Mouse (Mus musculus): ENCODE data around the gene Csrp3. TPM values are rescaled to one million over a fixed set of nuclear protein-coding genes. Genes with fewer than 3 reads are reported as not detected.
A peak's percentile ranks its signal among the peaks of the same experiment; 100 is the strongest.

Csrp3 gene
- polyA plus RNA-seq, 1 experiment from 2014 or later, result not detected

DNA sequence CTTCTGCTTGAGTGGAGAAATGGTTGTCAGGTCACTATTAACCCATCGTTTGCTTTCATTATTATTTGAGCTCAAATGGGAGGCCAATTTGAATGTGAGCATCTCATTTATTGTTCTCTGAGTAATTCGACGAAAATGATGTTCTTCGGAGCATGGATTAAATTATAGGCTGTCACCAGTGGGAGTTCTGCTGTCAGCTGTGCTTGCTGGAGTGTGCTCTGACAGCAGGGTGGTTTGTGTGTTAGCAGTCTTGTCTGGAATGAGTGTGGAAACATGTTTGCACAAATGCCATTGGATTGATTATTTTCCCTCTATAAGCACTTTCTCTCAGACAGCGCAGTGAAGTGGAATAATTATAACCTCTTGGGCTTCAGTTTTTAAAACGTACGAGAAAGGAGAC, 44.5 kb downstream of the Csrp3 start:
- H3K9ac ChIP-seq (ENCODE audit: low read length), result no peak overlapping the region
- H3K4me1 ChIP-seq (ENCODE audit: control insufficient read depth, insufficient read depth, low read length), result no peaks in the 10 kb centered on the region
- ATAC-seq (peak; percentile 92), DNase-seq (ENCODE audit: low spot score) (peak; percentile 74)
- H3K9me3 ChIP-seq (replicated peaks; ENCODE audit: control insufficient read depth, low read length), result no peaks in the 10 kb centered on the region
- no peak overlapping the region for H3K27ac ChIP-seq (ENCODE audit: low read depth, low read length)
- no peaks in the 10 kb centered on the region for H3K27me3 ChIP-seq (replicated peaks; ENCODE audit: control insufficient read depth, insufficient read depth, low read length)
- H3K4me3 ChIP-seq (ENCODE audit: low read depth, low read length), result no peak overlapping the region
- WGBS, result 63% methylated on average over 7 of the region's 7 CpGs
- peaks cover 62% of the 10 kb centered on the region for H3K36me3 ChIP-seq (ENCODE audit: control insufficient read depth, insufficient read depth, low read length)
- H3K4me2 ChIP-seq (ENCODE audit: low read length), result no peak overlapping the region

DNA sequence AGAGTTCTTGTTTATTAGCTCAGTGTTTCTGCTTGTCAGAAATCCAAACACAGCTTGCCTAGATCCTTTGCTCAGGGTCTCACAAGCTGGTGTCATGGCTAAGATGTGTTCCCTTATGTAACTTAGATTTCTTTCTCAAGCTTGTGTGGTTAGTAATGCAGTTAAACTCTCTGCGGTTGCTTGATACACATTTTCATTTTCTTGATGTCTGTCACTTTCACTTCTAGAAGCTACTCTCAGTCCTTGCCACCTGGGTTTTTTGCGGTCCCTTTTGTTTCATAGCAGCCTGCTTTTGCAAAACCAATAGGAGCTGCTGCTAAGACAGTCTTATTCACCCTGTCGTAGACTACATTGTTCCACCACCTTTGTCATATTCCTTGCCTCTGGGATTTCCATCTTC, 52.7 kb downstream of the Csrp3 start:
- H3K27ac ChIP-seq (ENCODE audit: low read depth, low read length), result no peak overlapping the region
- H3K9me3 ChIP-seq (replicated peaks; ENCODE audit: control insufficient read depth, low read length), result no peaks in the 10 kb centered on the region
- DNase-seq (ENCODE audit: low spot score) (no peak), ATAC-seq (no peak)
- no peak overlapping the region for H3K4me3 ChIP-seq (ENCODE audit: low read depth, low read length)
- peaks cover 22% of the 10 kb centered on the region; the same call in 1 of the 2 replicates for H3K36me3 ChIP-seq (ENCODE audit: control insufficient read depth, insufficient read depth, low read length)
- no peak overlapping the region for H3K9ac ChIP-seq (ENCODE audit: low read length)
- no peaks in the 10 kb centered on the region for H3K27me3 ChIP-seq (replicated peaks; ENCODE audit: control insufficient read depth, insufficient read depth, low read length)
- no peak overlapping the region for H3K4me2 ChIP-seq (ENCODE audit: low read length)
- 72% methylated on average over 3 of the region's 3 CpGs for WGBS
- peaks cover 10% of the 10 kb centered on the region for H3K4me1 ChIP-seq (ENCODE audit: control insufficient read depth, insufficient read depth, low read length)

DNA sequence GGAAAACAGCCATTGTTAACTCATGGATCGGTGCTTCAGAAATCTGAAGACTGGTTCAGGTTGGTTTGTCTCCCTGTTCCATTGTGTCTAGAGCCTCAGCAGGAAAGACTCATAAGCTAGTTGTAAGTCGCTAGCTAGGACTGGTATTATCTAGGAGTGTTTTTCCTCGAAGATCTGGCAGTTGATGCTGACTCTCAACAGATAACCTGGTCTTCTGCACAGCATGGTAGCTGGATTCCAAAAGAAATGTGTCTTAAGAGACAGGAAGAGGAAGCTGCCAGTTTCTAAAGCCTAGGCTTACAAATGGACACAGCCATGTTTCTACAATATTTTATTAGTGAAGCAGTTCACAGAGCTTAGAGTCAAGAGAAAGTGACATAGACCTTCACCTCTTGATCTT, 56.4 kb downstream of the Csrp3 start:
- peaks cover 21% of the 10 kb centered on the region for H3K4me1 ChIP-seq (ENCODE audit: control insufficient read depth, insufficient read depth, low read length)
- H3K27me3 ChIP-seq (replicated peaks; ENCODE audit: control insufficient read depth, insufficient read depth, low read length), result no peaks in the 10 kb centered on the region
- no peak for ATAC-seq
- no peak overlapping the region for H3K27ac ChIP-seq (ENCODE audit: low read depth, low read length)
- H3K4me2 ChIP-seq (ENCODE audit: low read length), result no peak overlapping the region
- no peaks in the 10 kb centered on the region for H3K9me3 ChIP-seq (replicated peaks; ENCODE audit: control insufficient read depth, low read length)
- 79% methylated on average over 3 of the region's 3 CpGs for WGBS
- no peak overlapping the region for H3K4me3 ChIP-seq (ENCODE audit: low read depth, low read length)
- no peak for DNase-seq (ENCODE audit: low spot score)
- no peak overlapping the region for H3K9ac ChIP-seq (ENCODE audit: low read length)
- peaks cover 11% of the 10 kb centered on the region; the same call in 1 of the 2 replicates for H3K36me3 ChIP-seq (ENCODE audit: control insufficient read depth, insufficient read depth, low read length)

DNA sequence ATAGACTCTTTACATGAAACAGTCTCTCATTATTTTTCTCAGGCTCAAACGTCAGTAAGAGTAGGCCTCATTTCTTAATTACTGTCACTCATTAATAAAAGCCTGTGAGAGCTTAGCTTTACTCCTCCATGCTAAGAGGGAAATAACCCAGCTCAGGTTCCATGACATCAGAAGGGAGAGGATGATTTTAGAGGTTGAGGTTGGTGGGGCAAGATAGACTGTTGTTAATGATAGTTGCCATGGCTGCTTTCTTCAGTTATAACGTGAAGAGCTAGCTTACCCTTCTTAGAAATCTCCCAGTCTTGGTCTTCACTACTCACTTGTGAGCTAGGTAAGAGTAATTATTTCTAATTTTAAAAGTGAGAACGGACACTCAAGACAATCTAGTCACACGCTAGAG, 57.7 kb downstream of the Csrp3 start:
- ATAC-seq (no peak), DNase-seq (ENCODE audit: low spot score) (no peak)
- no peaks in the 10 kb centered on the region for H3K27me3 ChIP-seq (replicated peaks; ENCODE audit: control insufficient read depth, insufficient read depth, low read length)
- H3K36me3 ChIP-seq (ENCODE audit: control insufficient read depth, insufficient read depth, low read length), result peaks cover 7% of the 10 kb centered on the region; the same call in 1 of the 2 replicates
- 30% methylated on average over 4 of the region's 4 CpGs for WGBS
- peak overlapping the region; percentile 86; the same call in 1 of the 2 replicates for H3K4me3 ChIP-seq (ENCODE audit: low read depth, low read length)
- H3K4me2 ChIP-seq (ENCODE audit: low read length), result peak overlapping the region; percentile 79
- H3K27ac ChIP-seq (ENCODE audit: low read depth, low read length), result no peak overlapping the region
- peak overlapping the region; percentile 29; the same call in 1 of the 2 replicates for H3K9ac ChIP-seq (ENCODE audit: low read length)
- H3K9me3 ChIP-seq (replicated peaks; ENCODE audit: control insufficient read depth, low read length), result no peaks in the 10 kb centered on the region
- H3K4me1 ChIP-seq (ENCODE audit: control insufficient read depth, insufficient read depth, low read length), result peaks cover 21% of the 10 kb centered on the region

DNA sequence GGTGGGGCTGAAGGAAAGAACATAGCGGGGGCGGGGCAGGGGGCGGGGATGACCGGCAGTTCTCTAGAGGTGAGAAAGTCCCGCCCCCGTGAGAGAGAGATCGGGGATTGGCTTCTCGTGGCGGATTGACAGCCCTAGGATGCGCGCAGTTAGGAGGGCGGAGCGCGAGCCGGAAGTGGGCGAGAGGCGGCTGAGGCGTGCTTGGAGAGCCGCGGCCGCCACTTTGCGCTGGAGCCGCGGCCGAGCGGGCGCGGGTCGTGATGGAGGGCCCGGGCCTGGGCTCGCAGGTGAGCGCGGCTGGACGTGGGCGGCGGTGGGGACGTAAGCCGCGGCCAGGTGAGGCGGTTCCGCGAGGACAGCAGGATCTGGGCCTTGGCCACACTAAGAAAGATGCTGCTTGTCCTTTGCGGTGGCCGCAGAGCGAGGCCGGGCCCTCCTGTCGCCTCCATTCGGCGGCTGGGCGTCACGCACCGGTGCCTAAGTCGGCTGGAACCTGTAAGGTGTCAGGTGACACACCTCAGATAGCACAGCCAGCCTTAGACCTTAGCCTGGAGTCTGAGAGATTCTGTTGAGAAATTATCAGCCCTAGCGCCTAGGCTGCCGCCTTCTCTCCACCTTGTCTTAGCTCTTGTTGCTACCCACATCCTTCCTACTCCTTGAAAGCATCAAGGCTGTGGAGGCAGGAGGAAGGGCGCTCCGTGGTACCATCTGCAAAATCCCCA, 58.8 kb downstream of the Csrp3 start, which contains the start of gene Zdhhc13:
Zdhhc13 (plus strand) TSS at position 153 of the 722 bp plus-strand sequence.
- DNase-seq (ENCODE audit: low spot score), result peak; percentile 97
- ATAC-seq, result peak; percentile 99
- 0 out of 2 replicates have a peak within 1 kb of the TSS, but pooled peaks have one; percentile 48 for H3K27ac ChIP-seq (ENCODE audit: low read depth, low read length)
- H3K27me3 ChIP-seq (replicated peaks; ENCODE audit: control insufficient read depth, insufficient read depth, low read length), result no peaks in the 10 kb centered on the region
- 0% methylated on average over 57 of the region's 57 CpGs for WGBS
- H3K4me1 ChIP-seq (ENCODE audit: control insufficient read depth, insufficient read depth, low read length), result peaks cover 21% of the 10 kb centered on the region
- peak within 1 kb of the TSS; percentile 79 for H3K4me2 ChIP-seq (ENCODE audit: low read length)
- no peaks in the 10 kb centered on the region for H3K9me3 ChIP-seq (replicated peaks; ENCODE audit: control insufficient read depth, low read length)
- H3K36me3 ChIP-seq (ENCODE audit: control insufficient read depth, insufficient read depth, low read length), result peaks cover 6% of the 10 kb centered on the region; the same call in 1 of the 2 replicates
- H3K4me3 ChIP-seq (ENCODE audit: low read depth, low read length), result peak within 1 kb of the TSS; percentile 86
- peak within 1 kb of the TSS; percentile 88 for H3K9ac ChIP-seq (ENCODE audit: low read length)

DNA sequence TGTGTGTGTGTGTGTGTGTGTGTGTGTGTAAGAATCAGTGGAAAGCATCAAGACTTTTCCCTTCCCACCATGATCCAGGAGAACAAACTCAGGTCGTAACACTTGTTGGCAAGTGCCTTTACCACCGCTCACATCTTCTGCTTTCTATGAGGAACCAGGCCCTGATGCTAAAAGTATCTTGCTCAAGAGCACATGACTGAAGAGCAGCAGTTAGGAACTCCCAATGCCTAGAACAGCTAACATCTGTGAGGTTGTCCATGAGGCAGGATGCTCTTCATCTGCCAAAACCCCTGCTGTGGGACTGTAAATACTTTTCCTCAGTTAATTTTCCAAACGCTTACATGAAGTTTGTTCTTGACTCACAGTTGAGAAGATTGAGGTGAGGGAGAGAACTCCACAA, 59.5 kb downstream of the Csrp3 start:
- Histone ChIP-seq H3K4me1 (ENCODE audit: control insufficient read depth, insufficient read depth, low read length) (peaks cover 21% of the 10 kb centered on the region), H3K9me3 (replicated peaks; ENCODE audit: control insufficient read depth, low read length) (no peaks in the 10 kb centered on the region), H3K4me2 (ENCODE audit: low read length) (peak overlapping the region; percentile 79), H3K9ac (ENCODE audit: low read length) (no peak overlapping the region), H3K4me3 (ENCODE audit: low read depth, low read length) (peak overlapping the region; percentile 86), H3K27me3 (replicated peaks; ENCODE audit: control insufficient read depth, insufficient read depth, low read length) (no peaks in the 10 kb centered on the region), H3K27ac (ENCODE audit: low read depth, low read length) (no peak overlapping the region), H3K36me3 (ENCODE audit: control insufficient read depth, insufficient read depth, low read length) (peaks cover 3% of the 10 kb centered on the region; the same call in 1 of the 2 replicates)
- no peak for DNase-seq (ENCODE audit: low spot score)
- peak; percentile 29; the same call in 1 of the 2 replicates for ATAC-seq
- 71% methylated on average over 3 of the region's 3 CpGs for WGBS

DNA sequence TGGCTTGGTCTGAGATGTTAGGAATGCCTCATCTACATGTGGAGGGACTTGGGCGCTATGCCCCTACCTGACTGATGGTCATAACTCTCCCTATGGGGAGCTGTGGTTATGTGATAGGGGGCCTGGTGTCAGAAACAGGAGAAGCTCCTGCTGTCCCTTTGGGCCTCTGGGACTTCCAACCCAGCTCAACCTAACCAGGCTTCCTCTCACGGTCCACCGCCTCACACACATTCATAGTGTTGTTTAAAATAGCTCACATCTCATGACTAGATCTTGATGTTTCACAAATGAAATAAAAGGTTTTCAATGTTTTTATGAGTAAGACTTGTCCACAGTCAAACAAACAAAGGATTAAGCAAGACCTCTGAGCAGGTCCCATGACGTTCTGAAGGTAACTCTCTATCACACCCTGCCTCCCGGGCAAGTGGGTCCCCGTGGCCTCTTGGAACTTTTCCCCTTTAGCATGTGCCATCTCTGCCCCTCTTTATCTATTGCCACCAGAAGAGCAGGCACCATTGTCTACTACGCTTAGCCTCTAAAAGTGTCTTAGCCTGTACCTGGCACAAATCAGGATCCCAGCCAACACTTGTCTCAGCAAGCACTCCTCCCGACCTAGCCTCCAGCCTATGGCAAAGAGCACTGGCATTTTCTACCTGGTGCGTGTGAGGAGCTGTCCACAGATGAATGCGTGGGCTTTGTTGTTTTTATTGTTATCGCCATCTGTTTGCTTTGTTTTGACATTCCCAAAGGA, 62.9 kb downstream of the Csrp3 start:
- H3K4me1 ChIP-seq (ENCODE audit: control insufficient read depth, insufficient read depth, low read length), result peaks cover 9% of the 10 kb centered on the region
- H3K27me3 ChIP-seq (replicated peaks; ENCODE audit: control insufficient read depth, insufficient read depth, low read length), result no peaks in the 10 kb centered on the region
- H3K4me2 ChIP-seq (ENCODE audit: low read length), result no peak overlapping the region
- H3K9ac ChIP-seq (ENCODE audit: low read length), result no peak overlapping the region
- 87% methylated on average over 11 of the region's 11 CpGs for WGBS
- DNase-seq (ENCODE audit: low spot score) (no peak), ATAC-seq (no peak)
- no peaks in the 10 kb centered on the region for H3K9me3 ChIP-seq (replicated peaks; ENCODE audit: control insufficient read depth, low read length)
- no peak overlapping the region for H3K4me3 ChIP-seq (ENCODE audit: low read depth, low read length)
- H3K36me3 ChIP-seq (ENCODE audit: control insufficient read depth, insufficient read depth, low read length), result no peaks in the 10 kb centered on the region
- no peak overlapping the region for H3K27ac ChIP-seq (ENCODE audit: low read depth, low read length)

DNA sequence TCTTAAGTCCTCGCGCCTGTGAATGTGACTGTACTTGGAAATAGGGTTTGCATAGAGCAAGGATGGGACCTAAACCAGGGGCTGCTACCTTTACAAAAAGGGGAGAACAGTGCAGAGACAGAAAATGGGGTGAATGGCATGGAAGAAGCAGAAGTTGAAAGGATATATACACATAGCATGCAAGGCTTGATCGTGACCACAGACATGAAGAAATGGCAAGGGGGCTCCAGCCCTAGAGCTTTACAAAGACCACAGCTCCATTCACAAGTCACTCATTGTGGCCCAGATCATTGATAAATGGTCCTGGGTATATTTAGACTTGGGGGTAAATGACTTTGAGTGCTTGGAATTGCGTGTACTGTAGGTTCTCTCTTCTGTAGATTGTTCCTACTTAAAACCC, 65.4 kb downstream of the Csrp3 start:
- DNase-seq (ENCODE audit: low spot score) (no peak), ATAC-seq (no peak)
- H3K27ac ChIP-seq (ENCODE audit: low read depth, low read length), result no peak overlapping the region
- H3K4me2 ChIP-seq (ENCODE audit: low read length), result no peak overlapping the region
- no peaks in the 10 kb centered on the region for H3K27me3 ChIP-seq (replicated peaks; ENCODE audit: control insufficient read depth, insufficient read depth, low read length)
- H3K4me3 ChIP-seq (ENCODE audit: low read depth, low read length), result no peak overlapping the region
- H3K9me3 ChIP-seq (replicated peaks; ENCODE audit: control insufficient read depth, low read length), result no peaks in the 10 kb centered on the region
- H3K4me1 ChIP-seq (ENCODE audit: control insufficient read depth, insufficient read depth, low read length), result 0 out of 2 replicates have a peak, but pooled peaks cover 3% of the 10 kb centered on the region
- no peaks in the 10 kb centered on the region for H3K36me3 ChIP-seq (ENCODE audit: control insufficient read depth, insufficient read depth, low read length)
- 85% methylated on average over 4 of the region's 4 CpGs for WGBS
- no peak overlapping the region for H3K9ac ChIP-seq (ENCODE audit: low read length)

All from forebrain, embryonic 14.5 days (tissue).